In genomic region chr7:28921722-28922465, GRCm38 (mm10) we compare ENCODE assay signal across 12 mouse cellular contexts. TPM values are rescaled to one million over a fixed set of nuclear protein-coding genes. Genes with fewer than 3 reads are reported as not detected.
A peak's percentile ranks its signal among the peaks of the same experiment; 100 is the strongest.
DNase-seq lines count a peak whose midpoint lies in the region; ATAC-seq and TF ChIP-seq lines count a peak whose summit lies in the region.
"Had no signal": no experiment of that assay in that cellular context is flagged by ENCODE, and none has a peak within 500 bp of the region (broad histone marks: within the 10 kb centered on the region; RNA-seq: fewer than 3 reads in every experiment).

No protein-coding gene starts in this region.

- no peaks in the 10 kb centered on the region for H3K9me3 ChIP-seq in hindbrain, embryonic 15.5 days
- H3K9me3 ChIP-seq in hindbrain, embryonic 14.5 days (ENCODE audit: control insufficient read depth, low read length): no peaks in the 10 kb centered on the region
- no peaks in the 10 kb centered on the region for H3K9me3 ChIP-seq in intestine, postnatal 0 days (ENCODE audit: control insufficient read depth)
- H3K9me3 ChIP-seq: embryonic facial prominence, embryonic 13.5 days had no signal

- ATAC-seq in hindbrain, embryonic 15.5 days (ENCODE audit: low FRiP score, low read depth): no peak; the same call in 1 of the 2 replicates
- no peak for ATAC-seq in hindbrain, embryonic 14.5 days (ENCODE audit: low FRiP score)
- no peak for ATAC-seq in intestine, postnatal 0 days

- H3K27me3 ChIP-seq in hindbrain, embryonic 15.5 days: no peaks in the 10 kb centered on the region
- H3K27me3 ChIP-seq in hindbrain, embryonic 14.5 days (ENCODE audit: control insufficient read depth, insufficient read depth, low read length): no peaks in the 10 kb centered on the region
- H3K27me3 ChIP-seq in intestine, postnatal 0 days (replicated peaks; ENCODE audit: control insufficient read depth, insufficient read depth, low read length): no peaks in the 10 kb centered on the region
- H3K27me3 ChIP-seq: embryonic facial prominence, embryonic 13.5 days had no signal

- no peak overlapping the region for H3K4me2 ChIP-seq in hindbrain, embryonic 15.5 days
- no peak overlapping the region for H3K4me2 ChIP-seq in hindbrain, embryonic 14.5 days (replicated peaks)
- H3K4me2 ChIP-seq in intestine, postnatal 0 days (replicated peaks; ENCODE audit: low read depth): no peak overlapping the region
- H3K4me2 ChIP-seq: embryonic facial prominence, embryonic 13.5 days had no signal

- no peak overlapping the region for H3K9ac ChIP-seq in hindbrain, embryonic 15.5 days
- no peak overlapping the region for H3K9ac ChIP-seq in hindbrain, embryonic 14.5 days
- no peak overlapping the region for H3K9ac ChIP-seq in intestine, postnatal 0 days (ENCODE audit: low read depth, low read length)

- peak overlapping the region; percentile 22 for H3K27ac ChIP-seq in hindbrain, embryonic 15.5 days (replicated peaks)
- H3K27ac ChIP-seq in hindbrain, embryonic 14.5 days: no peak overlapping the region
- H3K27ac ChIP-seq in intestine, postnatal 0 days (ENCODE audit: low read depth, low read length): peak overlapping the region; percentile 65

- peaks cover 77% of the 10 kb centered on the region for H3K4me1 ChIP-seq in hindbrain, embryonic 15.5 days (replicated peaks)
- H3K4me1 ChIP-seq in hindbrain, embryonic 14.5 days (replicated peaks; ENCODE audit: control insufficient read depth, insufficient read depth, low read length): peaks cover 62% of the 10 kb centered on the region
- peaks cover 30% of the 10 kb centered on the region for H3K4me1 ChIP-seq in intestine, postnatal 0 days (replicated peaks; ENCODE audit: control insufficient read depth, insufficient read depth, low read length)

- DNase-seq in adrenal gland, adult 2 months: peak; percentile 62
- DNase-seq in adrenal gland, postnatal 4 days (ENCODE audit: low spot score in 2 of 2): no peak
- DNase-seq in hindbrain, embryonic 14.5 days (ENCODE audit: low spot score): no peak
- peak; percentile 17 for DNase-seq in MN1 (ENCODE audit: low spot score)
- no peak for DNase-seq in B cell, adult 2 months
- DNase-seq in retina, postnatal 1 day: no peak
- DNase-seq: lung, adult 2 months had no signal

- TF ChIP-seq CTCF in intestine, postnatal 0 days (IDR thresholded peaks at IDR 0.05; ENCODE audit: low read depth): no peak

- 0 out of 2 replicates have a peak, but pooled peaks cover 10% of the 10 kb centered on the region for H3K36me3 ChIP-seq in hindbrain, embryonic 15.5 days
- H3K36me3 ChIP-seq in hindbrain, embryonic 14.5 days (replicated peaks; ENCODE audit: control insufficient read depth, insufficient read depth): peaks cover 19% of the 10 kb centered on the region
- H3K36me3 ChIP-seq in intestine, postnatal 0 days (ENCODE audit: control insufficient read depth, insufficient read depth): peaks cover 18% of the 10 kb centered on the region

- 81% methylated on average over 8 of the region's 8 CpGs for WGBS in hindbrain, embryonic 15.5 days
- 81% methylated on average over 8 of the region's 8 CpGs for WGBS in hindbrain, embryonic 14.5 days
- WGBS in intestine, postnatal 0 days: 61% methylated on average over 8 of the region's 8 CpGs

- no peak overlapping the region for H3K4me3 ChIP-seq in hindbrain, embryonic 15.5 days
- no peak overlapping the region for H3K4me3 ChIP-seq in hindbrain, embryonic 14.5 days (replicated peaks; ENCODE audit: low read length)
- H3K4me3 ChIP-seq in intestine, postnatal 0 days (ENCODE audit: low read depth, low read length): no peak overlapping the region
- H3K4me3 ChIP-seq: embryonic facial prominence, embryonic 13.5 days had no signal

RNA-seq across cellular contexts. Expression of gene Actn4, which starts 40.2 kb away (rescaled TPM):
- total RNA-seq in adrenal gland, adult 2 months (2021): 100 to 1,000 TPM; 247 to 264 TPM
- 301 and 316 TPM in 2 replicates for polyA plus RNA-seq in adrenal gland, adult 2 months (2012; rRNA removed)
- 100 to 1,000 TPM; 220 to 242 TPM for total RNA-seq in adrenal gland, postnatal 4 days (2021)
- 140 and 154 TPM in 2 replicates for polyA plus RNA-seq in hindbrain, embryonic 15.5 days (2015; fragmentation: Nextera tagmentation; extraction: Ambion mirVana)
- polyA plus RNA-seq in hindbrain, embryonic 14.5 days (2014; fragmentation: Nextera tagmentation; extraction: Ambion mirVana): 133 and 147 TPM in 2 replicates
- polyA plus RNA-seq in intestine, postnatal 0 days (2015; fragmentation: Nextera tagmentation; extraction: Ambion mirVana): 293 and 319 TPM in 2 replicates

RNA-seq across cellular contexts. Expression of gene Capn12, which starts 40.7 kb away (rescaled TPM):
- under 1 TPM in 1 of 2 experiments, not detected in 1; 0.14 TPM for total RNA-seq in adrenal gland, adult 2 months (2021)
- 0.48 and 0.80 TPM in 2 replicates for polyA plus RNA-seq in adrenal gland, adult 2 months (2012; rRNA removed)
- total RNA-seq in adrenal gland, postnatal 4 days (2021): under 1 TPM; 0.11 to 0.17 TPM
- polyA plus RNA-seq in hindbrain, embryonic 15.5 days (2015; fragmentation: Nextera tagmentation; extraction: Ambion mirVana): 0.51 and 0.58 TPM in 2 replicates
- polyA plus RNA-seq in hindbrain, embryonic 14.5 days (2014; fragmentation: Nextera tagmentation; extraction: Ambion mirVana): 0.09 and 0.24 TPM in 2 replicates
- polyA plus RNA-seq in intestine, postnatal 0 days (2015; fragmentation: Nextera tagmentation; extraction: Ambion mirVana): 0.25 and 0.37 TPM in 2 replicates
- total RNA-seq: hematopoietic stem cell, adult 5-6 weeks; neutrophil, adult 5-6 weeks had no signal

RNA-seq across cellular contexts. Expression of gene Lgals7, which starts 58.2 kb away (rescaled TPM):
- under 1 TPM; 0.69 to 0.81 TPM for total RNA-seq in adrenal gland, adult 2 months (2021)
- polyA plus RNA-seq in adrenal gland, adult 2 months (2012; rRNA removed): 0.97 and 2.8 TPM in 2 replicates
- total RNA-seq in adrenal gland, postnatal 4 days (2021): 1 to 10 TPM; 3.9 TPM
- 4.7 and 7.9 TPM in 2 replicates for polyA plus RNA-seq in hindbrain, embryonic 15.5 days (2015; fragmentation: Nextera tagmentation; extraction: Ambion mirVana)
- polyA plus RNA-seq in hindbrain, embryonic 14.5 days (2014; fragmentation: Nextera tagmentation; extraction: Ambion mirVana): 2.9 and 3.0 TPM in 2 replicates
- 1.0 and 2.0 TPM in 2 replicates for polyA plus RNA-seq in intestine, postnatal 0 days (2015; fragmentation: Nextera tagmentation; extraction: Ambion mirVana)
- total RNA-seq: hematopoietic stem cell, adult 5-6 weeks; neutrophil, adult 5-6 weeks had no signal

RNA-seq across cellular contexts. Expression of gene Eif3k, which starts 59.8 kb away (rescaled TPM):
- 100 to 1,000 TPM; 259 to 280 TPM for total RNA-seq in adrenal gland, adult 2 months (2021)
- 118 and 138 TPM in 2 replicates for polyA plus RNA-seq in adrenal gland, adult 2 months (2012; rRNA removed)
- total RNA-seq in adrenal gland, postnatal 4 days (2021): 100 to 1,000 TPM; 308 to 312 TPM
- polyA plus RNA-seq in hindbrain, embryonic 15.5 days (2015; fragmentation: Nextera tagmentation; extraction: Ambion mirVana): 283 and 294 TPM in 2 replicates
- polyA plus RNA-seq in hindbrain, embryonic 14.5 days (2014; fragmentation: Nextera tagmentation; extraction: Ambion mirVana): 291 and 321 TPM in 2 replicates
- polyA plus RNA-seq in intestine, postnatal 0 days (2015; fragmentation: Nextera tagmentation; extraction: Ambion mirVana): 282 and 286 TPM in 2 replicates

RNA-seq across cellular contexts. Expression of gene Map4k1, which starts 60.0 kb away (rescaled TPM):
- 1 to 10 TPM in 1 of 2 experiments, under 1 TPM in 1; 0.37 to 1.3 TPM for total RNA-seq in adrenal gland, adult 2 months (2021)
- polyA plus RNA-seq in adrenal gland, adult 2 months (2012; rRNA removed): 2.2 TPM in 2 replicates
- 1 to 10 TPM; 2.5 to 3.6 TPM for total RNA-seq in adrenal gland, postnatal 4 days (2021)
- polyA plus RNA-seq in hindbrain, embryonic 15.5 days (2015; fragmentation: Nextera tagmentation; extraction: Ambion mirVana): 10.6 and 10.8 TPM in 2 replicates
- polyA plus RNA-seq in hindbrain, embryonic 14.5 days (2014; fragmentation: Nextera tagmentation; extraction: Ambion mirVana): 8.6 and 10.4 TPM in 2 replicates
- polyA plus RNA-seq in intestine, postnatal 0 days (2015; fragmentation: Nextera tagmentation; extraction: Ambion mirVana): 1.5 and 1.6 TPM in 2 replicates

Comparison
In these comparisons a context has a peak if more than half of its experiments do, and no peak if none do; other contexts are left out.
1. DNase-seq: peak in adrenal gland, adult 2 months (single experiment) and MN1 (single experiment); none in adrenal gland, postnatal 4 days (0 of 2), hindbrain, embryonic 14.5 days (single experiment), B cell, adult 2 months (0 of 2) and retina, postnatal 1 day (single experiment).